Mouse (Mus musculus): ENCODE data around the gene Zfp746. TPM values are rescaled to one million over a fixed set of nuclear protein-coding genes. Genes with fewer than 3 reads are reported as not detected.

Zfp746 gene
- polyA plus RNA-seq, 1 experiment from 2014 or later: 7.5 TPM

- no peak overlapping the region for H3K27ac ChIP-seq (ENCODE audit: low read length)
- peaks cover 16% of the 10 kb centered on the region for H3K36me3 ChIP-seq (ENCODE audit: control insufficient read depth, insufficient read depth)
Observed at GRCm38 (mm10) chr6:48073316-48073715, 13.1 kb downstream of the Zfp746 start.

DNA sequence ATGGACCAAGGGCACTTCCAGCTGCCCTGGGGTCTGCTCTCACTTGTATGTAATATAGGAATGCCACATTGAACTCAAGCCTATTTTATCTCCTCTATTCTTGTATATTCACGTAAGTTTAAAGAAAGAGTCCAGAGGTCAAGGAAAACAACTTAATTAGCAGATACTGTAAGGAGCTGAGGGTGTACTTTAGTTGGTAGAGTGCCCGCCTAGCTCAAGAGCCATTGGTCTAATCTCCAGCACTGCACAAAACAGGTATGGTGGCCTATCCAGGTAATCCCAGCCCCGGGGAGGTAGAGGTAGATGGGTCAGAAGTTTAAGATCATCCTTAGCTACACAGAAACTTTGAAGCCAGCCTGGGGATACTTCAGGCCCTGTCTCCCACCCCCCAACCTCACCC is 18.9 kb downstream of the Zfp746 start:
- Histone ChIP-seq H3K4me1 (ENCODE audit: control insufficient read depth, insufficient read depth, low read length) (no peaks in the 10 kb centered on the region), H3K27me3 (ENCODE audit: control insufficient read depth, insufficient read depth, low read length) (no peaks in the 10 kb centered on the region), H3K9ac (ENCODE audit: low read length) (no peak overlapping the region), H3K27ac (ENCODE audit: low read length) (no peak overlapping the region), H3K4me3 (ENCODE audit: low read length) (no peak overlapping the region), H3K9me3 (replicated peaks; ENCODE audit: control insufficient read depth, low read length) (no peaks in the 10 kb centered on the region), H3K36me3 (ENCODE audit: control insufficient read depth, insufficient read depth) (peaks cover 55% of the 10 kb centered on the region), H3K4me2 (ENCODE audit: low read depth, low read length) (no peak overlapping the region)
- WGBS: 92% methylated on average over 3 of the region's 3 CpGs
- no peak for ATAC-seq (replicated peaks; ENCODE audit: extremely low read depth, insufficient read depth, low FRiP score)

More at GRCm38 (mm10) chr6:48073316-48073715, 13.1 kb downstream of the Zfp746 start:
- no peaks in the 10 kb centered on the region for H3K27me3 ChIP-seq (ENCODE audit: control insufficient read depth, insufficient read depth, low read length)
- H3K4me1 ChIP-seq (ENCODE audit: control insufficient read depth, insufficient read depth, low read length): no peaks in the 10 kb centered on the region
- no peak overlapping the region for H3K4me2 ChIP-seq (ENCODE audit: low read depth, low read length)
- no peak overlapping the region for H3K4me3 ChIP-seq (ENCODE audit: low read length)
- WGBS: 75% methylated on average over 5 of the region's 5 CpGs
- no peaks in the 10 kb centered on the region for H3K9me3 ChIP-seq (replicated peaks; ENCODE audit: control insufficient read depth, low read length)
- no peak for ATAC-seq (replicated peaks; ENCODE audit: extremely low read depth, insufficient read depth, low FRiP score)
- no peak overlapping the region for H3K9ac ChIP-seq (ENCODE audit: low read length)

GRCm38 (mm10) chr6:48065587-48066075 is 20.8 kb downstream of the Zfp746 start:
- 89% methylated on average over 6 of the region's 6 CpGs for WGBS
- Histone ChIP-seq H3K4me3 (ENCODE audit: low read length) (no peak overlapping the region), H3K27ac (ENCODE audit: low read length) (no peak overlapping the region), H3K4me2 (ENCODE audit: low read depth, low read length) (no peak overlapping the region), H3K27me3 (ENCODE audit: control insufficient read depth, insufficient read depth, low read length) (no peaks in the 10 kb centered on the region), H3K9me3 (replicated peaks; ENCODE audit: control insufficient read depth, low read length) (no peaks in the 10 kb centered on the region), H3K9ac (ENCODE audit: low read length) (no peak overlapping the region), H3K4me1 (ENCODE audit: control insufficient read depth, insufficient read depth, low read length) (no peaks in the 10 kb centered on the region), H3K36me3 (ENCODE audit: control insufficient read depth, insufficient read depth) (peaks cover 64% of the 10 kb centered on the region)
- no peak for ATAC-seq (replicated peaks; ENCODE audit: extremely low read depth, insufficient read depth, low FRiP score)

DNA sequence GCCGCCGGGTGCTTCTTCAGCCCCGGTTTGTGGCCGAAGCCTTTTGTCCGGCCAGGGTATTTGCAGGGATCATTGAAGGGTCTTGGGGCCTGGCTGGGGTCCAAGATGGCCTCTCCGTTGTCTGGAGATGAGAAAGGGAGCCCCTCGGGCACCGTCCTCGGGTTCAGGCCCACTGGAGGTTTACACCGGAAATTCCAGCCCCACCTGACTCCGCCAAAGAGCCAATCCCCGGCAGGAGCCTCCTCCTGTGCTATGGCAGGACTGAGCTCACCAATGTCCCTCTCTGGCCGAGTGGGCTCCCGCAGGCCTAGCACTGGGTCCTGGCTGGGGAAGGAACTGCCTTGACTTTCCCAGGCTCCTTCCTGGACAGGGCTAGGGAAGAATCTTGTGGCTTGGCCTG is 21.9 kb downstream of the Zfp746 start:
- Histone ChIP-seq H3K27ac (ENCODE audit: low read length) (no peak overlapping the region), H3K36me3 (ENCODE audit: control insufficient read depth, insufficient read depth) (peaks cover 64% of the 10 kb centered on the region), H3K9me3 (replicated peaks; ENCODE audit: control insufficient read depth, low read length) (no peaks in the 10 kb centered on the region), H3K4me3 (ENCODE audit: low read length) (no peak overlapping the region), H3K27me3 (ENCODE audit: control insufficient read depth, insufficient read depth, low read length) (no peaks in the 10 kb centered on the region), H3K4me1 (ENCODE audit: control insufficient read depth, insufficient read depth, low read length) (no peaks in the 10 kb centered on the region), H3K4me2 (ENCODE audit: low read depth, low read length) (no peak overlapping the region), H3K9ac (ENCODE audit: low read length) (no peak overlapping the region)
- ATAC-seq (replicated peaks; ENCODE audit: extremely low read depth, insufficient read depth, low FRiP score): no peak
- 92% methylated on average over 14 of the region's 14 CpGs for WGBS

GRCm38 (mm10) chr6:48063940-48064339 is 22.5 kb downstream of the Zfp746 start:
- 94% methylated on average over 28 of the region's 28 CpGs for WGBS
- Histone ChIP-seq H3K4me3 (ENCODE audit: low read length) (no peak overlapping the region), H3K9ac (ENCODE audit: low read length) (no peak overlapping the region), H3K4me1 (ENCODE audit: control insufficient read depth, insufficient read depth, low read length) (no peaks in the 10 kb centered on the region), H3K27me3 (ENCODE audit: control insufficient read depth, insufficient read depth, low read length) (no peaks in the 10 kb centered on the region), H3K4me2 (ENCODE audit: low read depth, low read length) (no peak overlapping the region), H3K27ac (ENCODE audit: low read length) (no peak overlapping the region), H3K36me3 (ENCODE audit: control insufficient read depth, insufficient read depth) (peaks cover 64% of the 10 kb centered on the region), H3K9me3 (replicated peaks; ENCODE audit: control insufficient read depth, low read length) (no peaks in the 10 kb centered on the region)
- no peak for ATAC-seq (replicated peaks; ENCODE audit: extremely low read depth, insufficient read depth, low FRiP score)

- Histone ChIP-seq H3K27ac (ENCODE audit: low read length) (no peak overlapping the region), H3K4me3 (ENCODE audit: low read length) (no peak overlapping the region), H3K9ac (ENCODE audit: low read length) (no peak overlapping the region), H3K9me3 (replicated peaks; ENCODE audit: control insufficient read depth, low read length) (no peaks in the 10 kb centered on the region), H3K36me3 (ENCODE audit: control insufficient read depth, insufficient read depth) (peaks cover 41% of the 10 kb centered on the region), H3K27me3 (ENCODE audit: control insufficient read depth, insufficient read depth, low read length) (no peaks in the 10 kb centered on the region; the same call in 1 of the 2 replicates), H3K4me2 (ENCODE audit: low read depth, low read length) (no peak overlapping the region), H3K4me1 (ENCODE audit: control insufficient read depth, insufficient read depth, low read length) (no peaks in the 10 kb centered on the region)
- 93% methylated on average over 1 of the region's 1 CpGs for WGBS
- no peak for ATAC-seq (replicated peaks; ENCODE audit: extremely low read depth, insufficient read depth, low FRiP score)
Observed at GRCm38 (mm10) chr6:48060895-48061294, 25.5 kb downstream of the Zfp746 start.

- Histone ChIP-seq H3K36me3 (ENCODE audit: control insufficient read depth, insufficient read depth) (peaks cover 37% of the 10 kb centered on the region), H3K27me3 (ENCODE audit: control insufficient read depth, insufficient read depth, low read length) (no peaks in the 10 kb centered on the region; the same call in 1 of the 2 replicates), H3K4me3 (ENCODE audit: low read length) (no peak overlapping the region), H3K9me3 (replicated peaks; ENCODE audit: control insufficient read depth, low read length) (no peaks in the 10 kb centered on the region), H3K9ac (ENCODE audit: low read length) (no peak overlapping the region), H3K4me1 (ENCODE audit: control insufficient read depth, insufficient read depth, low read length) (no peaks in the 10 kb centered on the region), H3K27ac (ENCODE audit: low read length) (no peak overlapping the region), H3K4me2 (ENCODE audit: low read depth, low read length) (no peak overlapping the region)
- WGBS: 84% methylated on average over 2 of the region's 2 CpGs
- ATAC-seq (replicated peaks; ENCODE audit: extremely low read depth, insufficient read depth, low FRiP score): no peak
Observed at GRCm38 (mm10) chr6:48060421-48060820, 26.0 kb downstream of the Zfp746 start.

- Histone ChIP-seq H3K4me1 (ENCODE audit: control insufficient read depth, insufficient read depth, low read length) (peaks cover 3% of the 10 kb centered on the region), H3K9ac (ENCODE audit: low read length) (no peak overlapping the region), H3K9me3 (replicated peaks; ENCODE audit: control insufficient read depth, low read length) (no peaks in the 10 kb centered on the region), H3K27me3 (ENCODE audit: control insufficient read depth, insufficient read depth, low read length) (peaks cover 7% of the 10 kb centered on the region; the same call in 1 of the 2 replicates), H3K36me3 (ENCODE audit: control insufficient read depth, insufficient read depth) (no peaks in the 10 kb centered on the region), H3K4me3 (ENCODE audit: low read length) (no peak overlapping the region), H3K4me2 (ENCODE audit: low read depth, low read length) (no peak overlapping the region), H3K27ac (ENCODE audit: low read length) (no peak overlapping the region)
- no peak for ATAC-seq (replicated peaks; ENCODE audit: extremely low read depth, insufficient read depth, low FRiP score)
- WGBS: 76% methylated on average over 6 of the region's 6 CpGs
Observed at GRCm38 (mm10) chr6:48052136-48052535, 34.3 kb downstream of the Zfp746 start.

DNA sequence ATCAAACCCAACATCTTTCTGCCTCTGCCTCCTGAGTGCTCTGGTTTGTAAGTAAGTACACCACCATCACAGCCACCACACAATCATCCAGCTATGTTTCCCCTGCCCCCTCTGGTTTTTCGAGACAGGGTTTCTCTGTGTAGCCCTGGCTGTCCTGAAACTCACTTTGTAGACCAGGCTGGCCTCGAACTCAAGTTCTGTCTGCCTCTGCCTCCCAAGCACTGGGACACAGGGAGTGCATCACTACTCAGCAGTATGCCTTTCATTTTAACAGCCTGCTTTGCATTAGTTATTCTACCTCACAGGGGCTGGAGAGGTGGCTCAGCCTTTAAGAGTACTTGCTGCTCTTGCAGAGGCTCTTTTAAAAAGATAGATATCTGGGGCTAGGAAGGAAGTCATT is 34.7 kb downstream of the Zfp746 start:
- WGBS: 67% methylated on average over 2 of the region's 2 CpGs
- H3K4me1 ChIP-seq (ENCODE audit: control insufficient read depth, insufficient read depth, low read length): peaks cover 5% of the 10 kb centered on the region
- no peaks in the 10 kb centered on the region for H3K9me3 ChIP-seq (replicated peaks; ENCODE audit: control insufficient read depth, low read length)
- ATAC-seq (replicated peaks; ENCODE audit: extremely low read depth, insufficient read depth, low FRiP score): no peak
- H3K27ac ChIP-seq (ENCODE audit: low read length): no peak overlapping the region
- H3K9ac ChIP-seq (ENCODE audit: low read length): no peak overlapping the region
- H3K4me2 ChIP-seq (ENCODE audit: low read depth, low read length): no peak overlapping the region
- H3K27me3 ChIP-seq (ENCODE audit: control insufficient read depth, insufficient read depth, low read length): peaks cover 7% of the 10 kb centered on the region; the same call in 1 of the 2 replicates
- H3K36me3 ChIP-seq (ENCODE audit: control insufficient read depth, insufficient read depth): no peaks in the 10 kb centered on the region
- no peak overlapping the region for H3K4me3 ChIP-seq (ENCODE audit: low read length)

All from heart, embryonic 16.5 days (tissue).